ENCODE assay signal across 14 mouse cellular contexts in the genomic region with DNA sequence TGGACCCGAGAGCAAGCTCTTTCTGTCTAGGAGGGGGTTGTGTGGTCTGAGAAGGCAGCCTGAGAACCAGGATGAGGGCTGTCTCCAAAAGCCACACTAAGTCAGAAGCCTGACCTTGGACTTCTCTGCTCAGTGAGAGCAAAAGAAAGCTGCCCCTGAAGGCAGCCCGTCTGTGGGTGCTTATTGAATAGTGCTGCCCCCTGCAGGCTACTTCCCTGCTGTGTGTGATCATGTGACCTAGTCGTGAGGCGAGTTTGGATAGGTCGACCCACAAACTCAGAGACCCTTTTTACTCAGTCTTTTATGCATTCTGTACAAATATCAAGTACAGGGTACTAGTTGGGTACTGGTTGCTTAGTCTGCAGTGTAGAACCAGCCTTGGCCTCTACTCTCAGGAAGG. TPM values are rescaled to one million over a fixed set of nuclear protein-coding genes. Genes with fewer than 3 reads are reported as not detected.
DNase-seq lines count a peak whose midpoint lies in the region; ATAC-seq and TF ChIP-seq lines count a peak whose summit lies in the region.
"Had no signal": no experiment of that assay in that cellular context is flagged by ENCODE, and none has a peak within 500 bp of the region (broad histone marks: within the 10 kb centered on the region; RNA-seq: fewer than 3 reads in every experiment).

No protein-coding gene starts in this region.

- 0 out of 2 replicates have a peak, but pooled peaks have one; percentile 42 for ATAC-seq in common myeloid progenitor, adult 5-6 weeks (replicated peaks; ENCODE audit: low read depth, poor library complexity, severe bottlenecking)
- peak; percentile 65 for ATAC-seq in megakaryocyte, adult 5-6 weeks (ENCODE audit: poor library complexity, severe bottlenecking)
- no peak for ATAC-seq in hindbrain, embryonic 13.5 days (ENCODE audit: low FRiP score)
- ATAC-seq in heart, embryonic 12.5 days (ENCODE audit: insufficient number of reproducible peaks, low FRiP score): no peak

- no peaks in the 10 kb centered on the region for H3K36me3 ChIP-seq in hindbrain, embryonic 13.5 days
- H3K36me3 ChIP-seq in heart, embryonic 12.5 days: no peaks in the 10 kb centered on the region
- H3K36me3 ChIP-seq: liver, embryonic 13.5 days had no signal

- intact Hi-C loops in gastrocnemius, adult 2 months (cut with DNase I): no loop called here
- intact Hi-C loops in left cerebral cortex, postnatal 14 days (cut with DNase I): no loop called here

- no peak overlapping the region for H3K4me3 ChIP-seq in gastrocnemius, adult 2 months
- H3K4me3 ChIP-seq in hindbrain, embryonic 13.5 days: no peak overlapping the region
- H3K4me3 ChIP-seq in heart, embryonic 12.5 days: no peak overlapping the region
- H3K4me3 ChIP-seq: erythroblast, embryonic 14.5 days; liver, embryonic 13.5 days had no signal

- H3K9me3 ChIP-seq in hindbrain, embryonic 13.5 days: no peaks in the 10 kb centered on the region
- no peaks in the 10 kb centered on the region for H3K9me3 ChIP-seq in heart, embryonic 12.5 days (replicated peaks)
- H3K9me3 ChIP-seq: liver, embryonic 13.5 days had no signal

- H3K9ac ChIP-seq in hindbrain, embryonic 13.5 days: no peak overlapping the region
- no peak overlapping the region for H3K9ac ChIP-seq in heart, embryonic 12.5 days
- H3K9ac ChIP-seq: liver, embryonic 13.5 days had no signal

- peak; percentile 47 for TF ChIP-seq CTCF in gastrocnemius, adult 2 months (IDR thresholded peaks at IDR 0.05)

- no peak for DNase-seq in gastrocnemius, adult 2 months
- DNase-seq in gastrocnemius, adult 8-10 months (ENCODE audit: low spot score in 2 of 2): no peak
- peak; percentile 64 for DNase-seq in A20 (ENCODE audit: low read depth, low spot score)
- DNase-seq in left cerebral cortex, postnatal 14 days (ENCODE audit: low spot score in 2 of 2): no peak
- DNase-seq: kidney, adult 18-20 months; liver, embryonic 13.5 days had no signal

- no peak overlapping the region for H3K4me2 ChIP-seq in hindbrain, embryonic 13.5 days
- H3K4me2 ChIP-seq in heart, embryonic 12.5 days: no peak overlapping the region
- H3K4me2 ChIP-seq: liver, embryonic 13.5 days had no signal

- WGBS in hindbrain, embryonic 13.5 days: 59% methylated on average over 5 of the region's 5 CpGs
- 55% methylated on average over 5 of the region's 5 CpGs for WGBS in heart, embryonic 12.5 days

- H3K27me3 ChIP-seq in hindbrain, embryonic 13.5 days: no peaks in the 10 kb centered on the region
- H3K27me3 ChIP-seq in heart, embryonic 12.5 days (replicated peaks): no peaks in the 10 kb centered on the region
- H3K27me3 ChIP-seq: liver, embryonic 13.5 days had no signal

- peaks cover 20% of the 10 kb centered on the region for H3K4me1 ChIP-seq in hindbrain, embryonic 13.5 days (replicated peaks)
- peaks cover 36% of the 10 kb centered on the region for H3K4me1 ChIP-seq in heart, embryonic 12.5 days (replicated peaks)
- H3K4me1 ChIP-seq: liver, embryonic 13.5 days had no signal

- H3K27ac ChIP-seq in gastrocnemius, adult 2 months: no peak overlapping the region
- no peak overlapping the region for H3K27ac ChIP-seq in hindbrain, embryonic 13.5 days
- no peak overlapping the region for H3K27ac ChIP-seq in heart, embryonic 12.5 days (ENCODE audit: poor library complexity, severe bottlenecking)
- H3K27ac ChIP-seq: liver, embryonic 13.5 days had no signal

RNA-seq across cellular contexts. Expression of a gene that starts 21.1 kb away (rescaled TPM):
- total RNA-seq in gastrocnemius, adult 2 months (2021): 1 to 10 TPM; 5.9 to 9.0 TPM
- total RNA-seq in gastrocnemius, adult 8-10 months (2022): 1 to 10 TPM; 4.4 to 6.0 (median 5.5) TPM
- total RNA-seq in common myeloid progenitor, adult 5-6 weeks (2017): 9.8 and 11.8 TPM in 2 replicates
- 5.4 and 6.8 TPM in 2 replicates for total RNA-seq in megakaryocyte, adult 5-6 weeks (2015)
- 4.1 and 4.9 TPM in 2 replicates for total RNA-seq in megakaryocyte, adult 5-6 weeks (2017)
- 12.4 and 13.8 TPM in 2 replicates for polyA plus RNA-seq in hindbrain, embryonic 13.5 days (2015; fragmentation: Nextera tagmentation; extraction: Ambion mirVana)
- 10 to 100 TPM; 11.9 to 12.0 TPM for total RNA-seq in left cerebral cortex, postnatal 14 days (2021)
- polyA plus RNA-seq in heart, embryonic 12.5 days (2016; fragmentation: Nextera tagmentation; extraction: Ambion mirVana): 10.4 and 11.4 TPM in 2 replicates

RNA-seq across cellular contexts. Expression of a gene that starts 42.7 kb away (rescaled TPM):
- not detected for total RNA-seq in gastrocnemius, adult 2 months (2021)
- not detected for total RNA-seq in gastrocnemius, adult 8-10 months (2022)
- total RNA-seq in common myeloid progenitor, adult 5-6 weeks (2017): not detected in 2 replicates
- not detected in 2 replicates for total RNA-seq in megakaryocyte, adult 5-6 weeks (2015)
- total RNA-seq in megakaryocyte, adult 5-6 weeks (2017): not detected in 2 replicates
- polyA plus RNA-seq in hindbrain, embryonic 13.5 days (2015; fragmentation: Nextera tagmentation; extraction: Ambion mirVana): not detected in 2 replicates
- total RNA-seq in left cerebral cortex, postnatal 14 days (2021): not detected
- not detected in 2 replicates for polyA plus RNA-seq in heart, embryonic 12.5 days (2016; fragmentation: Nextera tagmentation; extraction: Ambion mirVana)
- total RNA-seq: ES-E14; heart, adult 8-10 months; neutrophil, adult 5-6 weeks had no signal
- polyA plus RNA-seq: erythroblast, embryonic 14.5 days; liver, embryonic 13.5 days had no signal

Comparison
In these comparisons a context has a peak if more than half of its experiments do, and no peak if none do; other contexts are left out.
1. ATAC-seq: peak in common myeloid progenitor, adult 5-6 weeks (single experiment) and megakaryocyte, adult 5-6 weeks (single experiment); none in hindbrain, embryonic 13.5 days (single experiment) and heart, embryonic 12.5 days (single experiment).